Mouse (Mus musculus): ENCODE measurements around the gene Emp2. TPM values are rescaled to one million over a fixed set of nuclear protein-coding genes. Genes with fewer than 3 reads are reported as not detected.

Emp2 gene
- polyA plus RNA-seq, 1 experiment = not detected

GRCm38 (mm10) chr16:10327563-10328333 is 14.0 kb upstream of the Emp2 start:
- Histone ChIP-seq H3K4me1 (ENCODE audit: control insufficient read depth) (no peaks in the 10 kb centered on the region), H3K36me3 (ENCODE audit: control insufficient read depth) (no peaks in the 10 kb centered on the region), H3K9me3 (ENCODE audit: control insufficient read depth, low read length) (no peaks in the 10 kb centered on the region), H3K27me3 (ENCODE audit: control insufficient read depth) (no peaks in the 10 kb centered on the region), H3K4me3 (replicated peaks) (no peak overlapping the region)
- TF ChIP-seq GATA1 (IDR thresholded peaks at IDR 0.05; ENCODE audit: low read length) = no peak
- TF ChIP-seq TAL1 (IDR thresholded peaks at IDR 0.05; ENCODE audit: low read length) = no peak

GRCm38 (mm10) chr16:10319914-10320569 is 6.3 kb upstream of the Emp2 start:
- Histone ChIP-seq H3K9me3 (ENCODE audit: control insufficient read depth, low read length) (no peaks in the 10 kb centered on the region), H3K27me3 (ENCODE audit: control insufficient read depth) (no peaks in the 10 kb centered on the region), H3K36me3 (ENCODE audit: control insufficient read depth) (no peaks in the 10 kb centered on the region), H3K4me3 (replicated peaks) (no peak overlapping the region), H3K4me1 (ENCODE audit: control insufficient read depth) (no peaks in the 10 kb centered on the region)
- no peak for TF ChIP-seq GATA1 (IDR thresholded peaks at IDR 0.05; ENCODE audit: low read length)

GRCm38 (mm10) chr16:10317197-10317544 is 3.4 kb upstream of the Emp2 start:
- Histone ChIP-seq H3K36me3 (ENCODE audit: control insufficient read depth) (no peaks in the 10 kb centered on the region), H3K9me3 (ENCODE audit: control insufficient read depth, low read length) (no peaks in the 10 kb centered on the region), H3K27me3 (ENCODE audit: control insufficient read depth) (peaks cover 14% of the 10 kb centered on the region), H3K4me3 (replicated peaks) (no peak overlapping the region), H3K4me1 (ENCODE audit: control insufficient read depth) (no peaks in the 10 kb centered on the region)
- no peak for TF ChIP-seq GATA1 (IDR thresholded peaks at IDR 0.05; ENCODE audit: low read length)
- no peak for TF ChIP-seq TAL1 (IDR thresholded peaks at IDR 0.05; ENCODE audit: low read length)

GRCm38 (mm10) chr16:10316493-10317196 is 2.9 kb upstream of the Emp2 start:
- Histone ChIP-seq H3K36me3 (ENCODE audit: control insufficient read depth) (no peaks in the 10 kb centered on the region), H3K27me3 (ENCODE audit: control insufficient read depth) (peaks cover 14% of the 10 kb centered on the region), H3K4me3 (replicated peaks) (no peak overlapping the region), H3K4me1 (ENCODE audit: control insufficient read depth) (no peaks in the 10 kb centered on the region), H3K9me3 (ENCODE audit: control insufficient read depth, low read length) (no peaks in the 10 kb centered on the region)
- TF ChIP-seq TAL1 (IDR thresholded peaks at IDR 0.05; ENCODE audit: low read length) (no peak), GATA1 (IDR thresholded peaks at IDR 0.05; ENCODE audit: low read length) (no peak)

DNA sequence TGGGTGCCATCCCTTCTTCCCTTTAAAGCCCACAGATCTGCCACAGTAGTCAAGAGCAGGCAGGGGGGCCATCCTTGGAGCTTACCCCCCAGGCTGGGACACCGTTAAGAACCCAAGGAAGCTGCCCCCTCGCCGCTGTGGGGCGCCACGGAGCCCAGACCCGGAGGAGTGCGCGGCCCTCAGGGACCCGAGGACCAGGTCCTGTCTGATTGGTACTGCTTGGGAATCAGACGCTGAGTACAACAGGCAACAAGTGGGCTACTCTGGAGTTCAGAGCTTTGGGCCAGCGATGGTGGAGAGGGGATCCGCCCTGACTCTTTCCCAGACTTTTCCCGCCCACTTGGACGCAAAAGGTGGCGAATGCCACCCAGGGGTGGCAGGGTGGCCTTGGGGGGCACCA is 542 bp downstream of the Emp2 start:
- Histone ChIP-seq H3K4me3 (replicated peaks) (peak overlapping the region; percentile 48), H3K4me1 (ENCODE audit: control insufficient read depth) (no peaks in the 10 kb centered on the region), H3K27me3 (ENCODE audit: control insufficient read depth) (peaks cover 14% of the 10 kb centered on the region), H3K9me3 (ENCODE audit: control insufficient read depth, low read length) (no peaks in the 10 kb centered on the region), H3K36me3 (ENCODE audit: control insufficient read depth) (no peaks in the 10 kb centered on the region)
- no peak for TF ChIP-seq GATA1 (IDR thresholded peaks at IDR 0.05; ENCODE audit: low read length)

GRCm38 (mm10) chr16:10311989-10312388 is 1.8 kb downstream of the Emp2 start:
- Histone ChIP-seq H3K36me3 (ENCODE audit: control insufficient read depth) (no peaks in the 10 kb centered on the region), H3K9me3 (ENCODE audit: control insufficient read depth, low read length) (no peaks in the 10 kb centered on the region), H3K27me3 (ENCODE audit: control insufficient read depth) (peaks cover 14% of the 10 kb centered on the region), H3K4me1 (ENCODE audit: control insufficient read depth) (no peaks in the 10 kb centered on the region), H3K4me3 (replicated peaks) (no peak overlapping the region)
- TF ChIP-seq GATA1 (IDR thresholded peaks at IDR 0.05; ENCODE audit: low read length) = no peak
- no peak for TF ChIP-seq TAL1 (IDR thresholded peaks at IDR 0.05; ENCODE audit: low read length)

GRCm38 (mm10) chr16:10311086-10311485 is 2.7 kb downstream of the Emp2 start:
- Histone ChIP-seq H3K36me3 (ENCODE audit: control insufficient read depth) (no peaks in the 10 kb centered on the region), H3K27me3 (ENCODE audit: control insufficient read depth) (peaks cover 14% of the 10 kb centered on the region), H3K9me3 (ENCODE audit: control insufficient read depth, low read length) (no peaks in the 10 kb centered on the region), H3K4me1 (ENCODE audit: control insufficient read depth) (no peaks in the 10 kb centered on the region), H3K4me3 (replicated peaks) (no peak overlapping the region)
- no peak for TF ChIP-seq GATA1 (IDR thresholded peaks at IDR 0.05; ENCODE audit: low read length)
- TF ChIP-seq TAL1 (IDR thresholded peaks at IDR 0.05; ENCODE audit: low read length) = no peak

DNA sequence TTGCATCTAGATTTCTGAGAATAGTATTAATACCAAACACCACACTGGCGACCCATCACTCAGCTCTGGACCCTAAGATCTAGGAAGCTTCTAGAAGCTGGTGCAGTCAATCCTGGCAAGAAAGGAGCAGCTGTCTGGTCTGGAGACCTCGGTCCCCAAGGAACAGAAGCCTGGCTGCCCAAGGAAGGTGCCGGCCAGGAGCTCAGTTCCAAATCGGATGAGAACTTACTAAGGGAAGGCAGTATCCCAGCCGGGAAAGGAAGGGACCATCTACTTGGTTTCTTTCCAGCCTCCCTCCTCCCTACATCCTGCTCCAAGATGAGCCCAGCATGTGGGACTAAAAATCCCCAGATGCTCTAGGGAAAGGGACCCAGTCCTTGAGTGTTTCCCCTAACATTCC is 3.3 kb downstream of the Emp2 start:
- Histone ChIP-seq H3K4me3 (replicated peaks) (no peak overlapping the region), H3K4me1 (ENCODE audit: control insufficient read depth) (no peaks in the 10 kb centered on the region), H3K9me3 (ENCODE audit: control insufficient read depth, low read length) (no peaks in the 10 kb centered on the region), H3K27me3 (ENCODE audit: control insufficient read depth) (peaks cover 14% of the 10 kb centered on the region), H3K36me3 (ENCODE audit: control insufficient read depth) (no peaks in the 10 kb centered on the region)
- TF ChIP-seq TAL1 (IDR thresholded peaks at IDR 0.05; ENCODE audit: low read length) = no peak
- TF ChIP-seq GATA1 (IDR thresholded peaks at IDR 0.05; ENCODE audit: low read length) = no peak

GRCm38 (mm10) chr16:10307351-10307750 is 6.4 kb downstream of the Emp2 start:
- TF ChIP-seq GATA1 (IDR thresholded peaks at IDR 0.05; ENCODE audit: low read length) (no peak), TAL1 (IDR thresholded peaks at IDR 0.05; ENCODE audit: low read length) (no peak)
- no peak overlapping the region for H3K4me3 ChIP-seq (replicated peaks)

More at GRCm38 (mm10) chr16:10307351-10307750, 6.4 kb downstream of the Emp2 start:
- H3K4me1 ChIP-seq (ENCODE audit: control insufficient read depth) = no peaks in the 10 kb centered on the region
- H3K36me3 ChIP-seq (ENCODE audit: control insufficient read depth) = no peaks in the 10 kb centered on the region
- H3K9me3 ChIP-seq (ENCODE audit: control insufficient read depth, low read length) = no peaks in the 10 kb centered on the region
- H3K27me3 ChIP-seq (ENCODE audit: control insufficient read depth) = no peaks in the 10 kb centered on the region; the same call in 1 of the 2 replicates
